Mouse (Mus musculus) adrenal gland, postnatal 14 days (tissue): ENCODE results near the gene Rnd1. TPM values are rescaled to one million over a fixed set of nuclear protein-coding genes. Genes with fewer than 3 reads are reported as not detected.

Experiments used
- DNase-seq: peaks from one replicate; pipeline ENCODE4 v3.0.0; 2021; ENCODE audit warnings: mixed read lengths
- total RNA-seq: library from RNA; stranded (reverse); gene quantifications from 2 replicates; pipeline ENCODE4 v1.2.3, GENCODE M21; 2021

Rnd1 gene
- total RNA-seq, 1 experiment from 2014 or later, result 3.6 TPM

GRCm38 (mm10) chr15:98680660-98681059 is 3.4 kb upstream of the Rnd1 start:
- no peak for DNase-seq

- no peak for DNase-seq
Observed at GRCm38 (mm10) chr15:98677977-98678376, 716 bp upstream of the Rnd1 start.

DNA sequence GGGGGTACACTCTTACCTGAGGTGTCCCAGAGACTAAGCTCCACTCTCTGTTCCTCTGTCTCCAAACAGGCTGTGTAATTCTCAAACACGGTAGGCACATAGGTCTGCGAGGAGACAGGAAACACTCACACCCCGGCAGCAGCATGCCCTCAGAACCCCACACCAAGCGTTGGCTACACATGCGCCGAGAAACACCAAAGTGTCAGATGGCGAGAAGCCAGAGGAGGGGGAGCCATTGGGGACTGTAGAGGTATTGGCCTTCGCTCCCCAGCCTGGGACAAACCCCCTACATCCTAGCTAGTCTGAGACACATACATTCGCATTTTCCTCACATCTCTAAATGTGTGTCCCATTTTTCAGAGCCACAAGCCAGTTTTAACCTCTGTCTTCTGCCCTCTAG is 790 bp downstream of the Rnd1 start:
- peak; percentile 38 for DNase-seq

DNA sequence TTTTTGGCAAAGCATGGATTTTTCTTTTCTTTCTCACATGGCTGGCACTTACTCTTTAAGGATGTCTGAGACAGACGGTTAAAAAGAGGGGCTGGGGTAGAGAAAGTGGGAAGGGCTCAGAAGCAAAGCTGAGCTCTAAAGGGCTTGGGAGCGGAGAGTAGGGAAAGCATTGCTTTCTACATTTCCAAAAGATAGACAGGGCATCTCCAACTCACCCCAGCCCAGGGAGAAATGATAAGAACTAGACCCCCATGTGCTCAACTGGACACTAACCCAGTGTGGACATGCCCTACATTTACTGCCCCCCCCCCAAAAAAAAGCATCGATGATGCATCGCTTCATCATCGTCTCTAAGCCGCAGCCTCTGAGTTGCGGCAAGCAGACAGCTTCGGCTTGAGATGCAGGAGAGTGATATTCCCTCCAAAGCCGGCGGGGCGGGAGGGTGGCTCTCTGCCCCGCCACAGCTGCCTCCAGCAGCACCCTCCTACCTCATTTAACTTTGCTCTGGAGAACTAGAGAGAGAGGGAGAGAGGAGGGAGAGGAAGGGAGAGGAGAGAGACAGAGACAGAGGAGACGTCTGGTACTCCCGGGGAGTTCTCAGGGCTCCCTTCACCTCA is 1.5 kb downstream of the Rnd1 start:
- DNase-seq, result no peak

DNA sequence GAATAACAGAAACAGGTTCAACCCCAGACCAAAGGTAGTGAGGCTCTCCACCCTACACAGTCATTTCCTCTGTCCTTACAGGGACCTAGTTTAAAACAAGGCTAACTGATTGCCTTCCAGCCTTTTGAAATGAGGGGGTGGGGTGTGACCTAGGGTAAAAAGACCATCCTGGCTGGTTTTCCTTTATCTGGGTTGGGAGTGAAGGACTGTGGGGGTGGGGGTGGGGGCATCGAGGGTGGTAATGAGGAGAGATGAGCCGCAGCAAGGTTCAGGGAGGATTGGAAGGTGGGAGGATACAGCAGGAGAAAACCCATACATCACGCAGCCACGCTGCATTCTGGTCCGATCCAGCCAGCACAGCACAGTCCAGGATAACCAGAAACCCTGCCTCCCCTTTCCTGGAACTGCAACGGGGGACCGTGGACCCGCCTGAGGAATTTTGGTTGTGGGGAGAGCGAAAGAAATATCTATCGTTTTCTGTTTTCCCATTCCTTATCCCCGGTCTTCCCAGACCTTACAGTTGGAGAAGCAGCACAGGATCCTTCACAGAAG is 2.2 kb downstream of the Rnd1 start:
- no peak for DNase-seq

DNA sequence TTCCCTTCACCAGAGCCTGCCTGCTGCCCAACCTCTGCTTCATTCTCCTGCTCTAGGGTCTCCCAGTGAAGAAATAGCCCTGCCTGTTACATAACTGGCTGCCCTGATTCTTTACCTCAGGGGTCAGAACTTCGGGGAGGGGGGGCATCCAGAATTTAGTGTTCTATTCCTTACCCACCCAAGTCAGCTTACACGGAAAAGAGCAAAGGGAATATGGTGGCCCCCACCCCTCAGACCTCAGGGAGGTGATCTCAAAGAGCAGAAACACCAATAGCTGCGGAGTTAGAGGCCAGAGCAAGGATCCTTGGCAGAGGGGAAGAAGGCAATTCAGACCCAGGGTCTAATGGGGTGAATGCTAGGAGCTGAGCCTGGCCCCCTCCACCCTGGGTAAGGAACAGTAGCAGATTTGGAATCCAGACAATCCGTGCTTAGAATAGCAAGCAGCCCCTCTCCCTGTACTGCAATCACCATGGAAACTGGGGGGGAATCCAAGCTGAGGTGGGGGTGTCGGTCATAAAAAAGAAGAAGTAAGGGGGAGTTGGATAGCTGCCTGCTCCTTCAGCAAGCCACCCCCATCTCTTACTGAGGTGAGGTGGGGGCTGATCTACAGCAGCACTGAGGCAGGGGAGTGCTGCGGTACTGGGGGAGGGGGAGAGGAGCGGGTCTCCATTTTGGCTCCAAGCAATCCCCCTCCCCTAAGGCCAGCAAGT is 2.8 kb downstream of the Rnd1 start:
- DNase-seq, result no peak

DNA sequence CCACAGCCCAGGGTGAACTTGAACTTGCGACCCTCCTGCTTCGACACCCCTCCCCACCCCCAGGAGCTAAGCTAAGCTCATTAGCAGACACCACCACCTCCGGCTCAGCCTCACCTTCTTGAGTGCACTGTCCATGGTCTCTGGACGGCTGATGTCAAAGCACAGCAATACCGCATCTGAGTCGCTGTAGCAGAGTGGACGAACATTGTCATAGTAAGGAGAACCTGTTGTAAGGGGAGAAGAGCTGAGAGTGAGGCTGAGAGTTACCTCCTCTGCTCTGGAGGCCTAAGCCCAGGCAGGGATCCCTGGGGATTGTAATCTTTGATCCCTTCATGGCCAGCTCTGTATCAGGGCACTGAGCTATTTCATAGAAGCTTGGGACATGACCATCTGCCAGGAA is 3.5 kb downstream of the Rnd1 start:
- DNase-seq, result no peak

DNA sequence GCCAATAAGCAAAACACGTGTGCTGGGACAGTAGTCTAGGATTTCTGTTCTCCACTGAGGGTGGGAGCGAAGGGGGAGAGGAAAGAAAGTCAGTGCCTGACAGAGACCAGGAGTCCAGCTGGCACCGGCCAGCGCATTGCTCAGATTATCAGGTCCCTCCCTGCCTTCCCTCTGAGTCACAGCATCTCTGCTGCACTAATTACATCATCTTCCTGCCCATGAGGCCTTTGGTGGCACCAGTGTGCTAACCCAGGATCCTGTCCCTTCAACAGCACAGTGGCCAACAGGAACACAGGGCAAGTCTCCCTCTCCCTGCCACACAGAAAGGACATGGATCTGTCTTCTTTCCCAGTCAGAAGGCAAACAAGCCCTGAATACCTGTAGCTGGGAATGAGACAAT is 4.7 kb downstream of the Rnd1 start:
- peak; percentile 75 for DNase-seq

- DNase-seq, result no peak
Observed at GRCm38 (mm10) chr15:98664042-98664907, 13.0 kb downstream of the Rnd1 start.

DNA sequence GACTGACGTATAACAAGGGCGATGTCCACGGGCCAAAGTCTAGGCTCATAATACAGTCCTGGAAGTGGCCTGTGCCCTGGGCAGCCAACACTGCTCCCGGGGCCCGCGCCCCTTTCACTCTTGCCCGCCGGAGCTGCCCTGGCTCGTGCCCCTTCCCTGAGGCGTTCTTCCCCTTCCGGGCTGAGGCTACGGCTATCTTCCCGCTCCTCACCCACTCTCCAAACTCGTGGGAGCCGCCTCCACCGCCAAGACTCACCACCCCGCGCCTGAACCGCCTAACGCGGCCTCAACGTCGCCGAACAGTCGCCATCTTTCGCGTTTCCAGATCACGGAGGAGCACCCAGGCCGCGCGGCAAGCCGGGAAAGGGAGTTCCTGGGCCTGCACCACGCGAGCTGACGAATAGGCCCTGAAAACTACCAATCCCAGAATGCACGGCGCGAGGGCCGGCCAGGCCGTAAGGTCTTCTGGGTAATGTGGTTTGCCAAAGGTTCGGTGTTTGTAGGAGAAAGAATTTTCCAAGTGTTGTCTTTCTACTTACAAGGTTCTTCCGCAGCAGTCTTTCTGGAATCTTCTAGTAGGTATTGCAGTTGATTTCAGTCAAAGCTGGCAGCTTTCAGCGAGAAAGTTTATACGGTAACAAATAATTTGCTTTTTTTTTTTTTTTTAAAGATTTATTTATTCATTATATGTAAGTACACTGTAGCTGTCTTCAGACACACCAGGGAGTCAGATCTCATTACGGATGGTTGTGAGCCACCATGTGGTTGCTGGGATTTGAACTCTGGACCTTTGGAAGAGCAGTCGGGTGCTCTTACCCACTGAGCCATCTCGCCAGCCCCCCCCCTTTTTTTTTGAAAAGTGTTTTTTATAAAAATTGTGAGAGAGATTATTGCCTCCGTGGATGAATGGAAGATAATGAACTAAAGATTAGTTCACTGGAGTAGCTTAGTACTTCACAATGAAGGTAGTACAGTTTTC is 14.4 kb downstream of the Rnd1 start, which contains the start of gene Ddx23:
TSS of gene Ddx23 (minus strand) at position 328 of the 979 bp plus-strand sequence.
- DNase-seq, result peak; percentile 97

DNA sequence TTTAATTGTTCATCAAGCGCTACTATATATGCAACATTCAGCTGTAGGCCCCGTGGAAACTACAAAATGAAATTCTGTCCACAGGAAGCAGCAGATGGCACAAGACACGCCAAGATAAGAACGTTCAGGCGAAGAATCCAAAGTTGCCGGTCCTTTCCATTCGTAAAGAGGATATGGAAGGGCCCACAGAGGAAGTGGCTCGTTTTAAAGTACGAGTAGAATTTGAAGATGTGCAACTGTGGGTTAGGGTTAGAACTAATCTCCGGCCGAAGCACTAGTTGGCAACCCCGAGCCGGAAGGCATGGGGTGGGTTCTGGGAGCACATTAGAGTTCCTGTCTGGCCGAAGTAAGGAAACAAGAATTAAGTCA is 15.1 kb downstream of the Rnd1 start:
- no peak for DNase-seq

GRCm38 (mm10) chr15:98656982-98657751 is 20.1 kb downstream of the Rnd1 start:
- DNase-seq, result no peak

GRCm38 (mm10) chr15:98652174-98652573 is 25.1 kb downstream of the Rnd1 start:
- DNase-seq, result no peak

- no peak for DNase-seq
Observed at GRCm38 (mm10) chr15:98651431-98651830, 25.8 kb downstream of the Rnd1 start.

DNA sequence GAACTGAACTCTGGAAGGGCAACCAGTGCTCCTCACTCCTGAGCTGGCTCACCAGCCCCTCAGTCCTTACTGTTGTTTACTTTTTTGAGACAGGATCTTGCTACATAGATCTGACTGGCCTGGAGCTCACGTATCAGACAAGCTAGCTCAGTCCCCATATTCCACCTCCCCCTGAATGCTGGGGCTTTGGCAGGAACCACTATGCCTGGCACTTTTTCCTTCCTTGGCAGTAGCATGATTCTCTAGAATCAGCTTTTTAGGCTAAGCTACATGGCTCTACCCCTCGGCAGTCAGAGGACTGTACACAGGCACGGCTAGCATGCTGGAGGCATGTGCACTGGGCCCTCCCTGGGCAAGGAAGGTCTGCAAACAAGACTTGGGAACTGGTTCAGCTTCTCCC is 29.2 kb downstream of the Rnd1 start:
- DNase-seq, result no peak

DNA sequence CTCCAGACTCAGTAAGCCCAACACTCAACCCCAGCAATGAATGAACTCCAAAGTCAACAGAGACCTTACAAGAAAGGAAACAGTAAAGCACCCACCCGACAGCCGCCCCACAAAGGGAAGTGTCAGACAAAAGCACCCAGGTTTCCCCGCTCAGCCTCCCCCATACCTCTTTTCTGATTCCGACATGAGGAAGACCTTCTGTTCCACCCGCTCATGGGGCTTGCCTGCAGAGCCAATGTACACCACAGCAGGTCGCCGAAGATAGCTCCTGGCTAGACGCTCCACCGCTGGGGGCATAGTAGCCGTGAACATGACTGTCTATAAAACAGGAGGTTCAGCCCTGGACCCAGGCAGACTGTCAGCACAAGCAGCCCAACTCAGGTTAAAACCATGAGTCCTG is 30.0 kb downstream of the Rnd1 start:
- no peak for DNase-seq

- DNase-seq, result no peak
Observed at GRCm38 (mm10) chr15:98646737-98647136, 30.5 kb downstream of the Rnd1 start.

DNA sequence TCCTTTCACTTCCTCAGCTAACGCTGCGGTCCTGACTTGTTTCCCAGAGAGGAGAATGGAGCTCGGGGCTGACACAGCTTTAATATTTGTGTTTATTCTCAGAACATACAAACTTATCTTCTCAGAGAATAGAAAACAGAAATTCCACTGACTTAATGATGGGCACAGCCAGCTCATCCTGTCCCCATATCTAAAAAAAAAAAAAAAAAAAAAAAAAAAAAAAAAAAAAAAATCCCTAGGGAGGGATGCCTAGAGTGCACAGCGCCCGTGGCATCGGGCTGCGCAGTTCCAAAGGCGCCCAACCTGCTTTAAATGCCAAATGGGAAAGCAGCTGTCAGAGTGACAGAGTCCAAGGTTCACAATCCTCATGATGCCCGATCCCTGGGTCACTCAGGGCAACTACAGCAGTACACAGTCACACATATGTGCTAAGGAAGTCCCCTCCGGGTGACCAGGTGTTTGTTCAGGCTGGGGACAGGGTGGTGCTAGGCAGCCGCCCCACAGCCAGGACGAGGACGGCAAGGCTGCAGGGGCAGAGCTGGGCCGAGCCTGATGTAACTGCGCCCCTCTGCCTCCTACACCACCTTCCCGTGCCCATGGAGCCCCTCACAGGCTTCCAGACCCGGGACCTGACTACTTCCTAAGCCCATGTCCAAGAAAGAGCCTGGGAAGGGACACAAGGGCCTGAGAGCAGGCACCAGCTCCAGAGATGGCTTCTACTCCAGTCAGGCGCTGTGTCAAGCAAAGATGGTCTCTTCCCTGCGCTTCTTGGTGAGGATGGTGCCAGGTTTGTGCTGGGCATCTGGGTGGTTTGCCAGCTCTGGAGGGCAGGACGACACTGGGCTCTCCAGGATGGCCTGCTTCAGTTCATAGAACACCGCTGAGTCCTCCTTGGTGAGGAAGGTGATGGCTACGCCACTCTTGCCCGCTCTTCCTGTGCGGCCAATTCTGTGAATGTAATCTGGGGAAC is 31.9 kb downstream of the Rnd1 start:
- DNase-seq, result no peak

DNA sequence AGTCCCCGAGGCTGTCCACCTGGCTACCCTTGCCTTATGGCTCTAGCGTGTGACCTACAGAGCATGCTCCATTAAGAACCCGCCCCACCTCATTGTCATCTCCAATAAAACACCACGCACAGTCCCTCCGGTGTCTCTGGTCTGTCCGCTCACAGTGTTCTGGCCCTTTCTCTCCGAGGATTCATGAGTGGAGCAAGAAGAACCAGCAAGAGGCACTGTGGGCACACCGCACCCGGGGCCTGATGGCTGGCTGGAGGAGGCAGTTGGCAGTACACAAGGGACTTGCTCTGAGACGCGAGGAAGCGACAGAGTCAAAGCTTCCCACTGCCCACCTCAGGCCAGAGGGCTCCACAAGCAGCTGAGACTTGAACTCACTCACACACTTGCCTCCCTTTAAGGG is 32.9 kb downstream of the Rnd1 start:
- DNase-seq, result no peak

DNA sequence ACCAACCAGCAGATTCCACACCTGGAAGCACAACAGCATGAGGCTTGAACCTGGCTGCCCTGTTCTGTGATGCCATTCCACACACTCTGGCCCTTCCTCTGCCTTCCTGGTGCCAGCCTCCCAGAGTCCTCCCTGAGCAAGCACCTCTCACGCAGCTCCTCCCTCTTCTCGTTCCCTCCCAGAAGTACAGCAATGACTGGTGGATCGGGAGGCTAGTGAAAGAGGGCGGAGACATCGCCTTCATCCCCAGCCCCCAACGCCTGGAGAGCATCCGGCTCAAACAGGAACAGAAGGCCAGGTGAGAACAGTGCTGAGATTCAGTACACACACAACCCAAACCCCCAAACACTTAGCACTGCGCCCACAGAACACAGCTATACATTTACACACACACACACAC is 37.1 kb downstream of the Rnd1 start:
- DNase-seq, result no peak
